Mouse (Mus musculus): ENCODE measurements at regions not wholly inside any gene's neighbourhood (a gene's known extent, or its start where the extent isn't known, plus 50 kb on each side); places are given as distances from the start of the nearest gene placed in this dataset.

GRCm38 (mm10) chr17:93609261-93609660 is 410.4 kb downstream of the Adcyap1 start:
- Histone ChIP-seq H3K4me2 (ENCODE audit: low read length) (no peak overlapping the region), H3K9me3 (replicated peaks; ENCODE audit: low read length) (no peaks in the 10 kb centered on the region), H3K36me3 (ENCODE audit: insufficient read depth, low read length) (no peaks in the 10 kb centered on the region), H3K27me3 (ENCODE audit: insufficient read depth, low read length) (no peaks in the 10 kb centered on the region), H3K4me3 (replicated peaks; ENCODE audit: low read depth, low read length) (no peak overlapping the region), H3K27ac (no peak overlapping the region), H3K9ac (ENCODE audit: low read depth, low read length) (no peak overlapping the region), H3K4me1 (replicated peaks; ENCODE audit: insufficient read depth, low read length) (no peaks in the 10 kb centered on the region)
- 79% methylated on average over 1 of the region's 1 CpGs for WGBS
- no peak for ATAC-seq (replicated peaks; ENCODE audit: low FRiP score, low read depth)
- DNase-seq (ENCODE audit: low spot score), result no peak
- no peak for TF ChIP-seq CTCF (IDR thresholded peaks at IDR 0.05; ENCODE audit: low read depth)

GRCm38 (mm10) chr17:93609942-93610596 is 411.3 kb downstream of the Adcyap1 start:
- Histone ChIP-seq H3K4me1 (replicated peaks; ENCODE audit: insufficient read depth, low read length) (no peaks in the 10 kb centered on the region), H3K4me3 (replicated peaks; ENCODE audit: low read depth, low read length) (no peak overlapping the region), H3K9ac (ENCODE audit: low read depth, low read length) (no peak overlapping the region), H3K27me3 (ENCODE audit: insufficient read depth, low read length) (no peaks in the 10 kb centered on the region), H3K9me3 (replicated peaks; ENCODE audit: low read length) (no peaks in the 10 kb centered on the region), H3K4me2 (ENCODE audit: low read length) (no peak overlapping the region), H3K36me3 (ENCODE audit: insufficient read depth, low read length) (no peaks in the 10 kb centered on the region), H3K27ac (no peak overlapping the region)
- no peak for TF ChIP-seq CTCF (IDR thresholded peaks at IDR 0.05; ENCODE audit: low read depth)
- ATAC-seq (replicated peaks; ENCODE audit: low FRiP score, low read depth) (no peak), DNase-seq (ENCODE audit: low spot score) (no peak)
- WGBS, result 65% methylated on average over 1 of the region's 1 CpGs

Data from kidney, postnatal 0 days (tissue).